Mouse (Mus musculus) liver, adult 2 months (tissue): ENCODE measurements at regions not wholly inside any gene's neighbourhood (a gene's known extent, or its start where the extent isn't known, plus 50 kb on each side); places are given as distances from the start of the nearest gene placed in this dataset.

Experiments
- DNase-seq: peaks from one replicate; pipeline ENCODE4 v3.0.0-alpha.2; 2011; ENCODE audit warnings: low read depth, low spot score; ENCODE audit errors: extremely low read depth
- H3K27ac ChIP-seq: fragments of 200-500 bp; replicated peaks from 2 replicates; pipeline ENCODE4 v1.5.1; 2012; ENCODE audit warnings: low read depth, mild to moderate bottlenecking, control low read depth, inconsistent platforms, low read length; ENCODE audit not compliant: insufficient read depth
- H3K27me3 ChIP-seq: fragments of 200-500 bp; 2 replicates; pipeline ENCODE4 v1.6.1; 2012; ENCODE audit warnings: mild to moderate bottlenecking, moderate library complexity, low read length, inconsistent platforms; ENCODE audit not compliant: control insufficient read depth, insufficient read depth
- H3K36me3 ChIP-seq: fragments of 200-500 bp; 2 replicates; pipeline ENCODE4 v1.6.1; 2012; ENCODE audit warnings: low read length, inconsistent platforms; ENCODE audit not compliant: control insufficient read depth, insufficient read depth
- H3K4me1 ChIP-seq: fragments of 200-500 bp; 2 replicates; pipeline ENCODE4 v1.6.1; 2011; ENCODE audit warnings: low read length; ENCODE audit not compliant: control insufficient read depth, insufficient read depth
- H3K4me3 ChIP-seq: fragments of 200-500 bp; 2 replicates; pipeline ENCODE4 v1.5.1; 2011; ENCODE audit warnings: low read depth, mild to moderate bottlenecking, control low read depth, low read length, moderate library complexity; ENCODE audit not compliant: insufficient read depth
- H3K79me2 ChIP-seq: fragments of 200-500 bp; 2 replicates; pipeline ENCODE4 v1.6.1; 2012; ENCODE audit warnings: inconsistent platforms, mild to moderate bottlenecking, low read length, moderate library complexity; ENCODE audit not compliant: control insufficient read depth, insufficient read depth
- H3K9ac ChIP-seq: fragments of 200-500 bp; 2 replicates; pipeline ENCODE4 v1.6.1; 2012; ENCODE audit warnings: low read depth, mild to moderate bottlenecking, control low read depth, inconsistent platforms, low read length
- CTCF ChIP-seq: fragments of 200-500 bp; IDR thresholded peaks from 2 replicates; pipeline ENCODE4 v1.5.1; 2011; ENCODE audit warnings: low read depth, low read length, control low read depth
- POLR2A ChIP-seq: fragments of 200-500 bp; IDR thresholded peaks from 2 replicates; pipeline ENCODE4 v1.6.1; 2011; ENCODE audit warnings: low read length, control low read depth; ENCODE audit not compliant: insufficient read depth; ENCODE audit errors: extremely low read depth
- WGBS: fragments of 180-500 bp; shearing (Covaris S2); methylation state at CpG from one replicate; pipeline ENCODE4 v1.1.7; 2018; 5-methylcytosine and 5-hydroxymethylcytosine counted together

DNA sequence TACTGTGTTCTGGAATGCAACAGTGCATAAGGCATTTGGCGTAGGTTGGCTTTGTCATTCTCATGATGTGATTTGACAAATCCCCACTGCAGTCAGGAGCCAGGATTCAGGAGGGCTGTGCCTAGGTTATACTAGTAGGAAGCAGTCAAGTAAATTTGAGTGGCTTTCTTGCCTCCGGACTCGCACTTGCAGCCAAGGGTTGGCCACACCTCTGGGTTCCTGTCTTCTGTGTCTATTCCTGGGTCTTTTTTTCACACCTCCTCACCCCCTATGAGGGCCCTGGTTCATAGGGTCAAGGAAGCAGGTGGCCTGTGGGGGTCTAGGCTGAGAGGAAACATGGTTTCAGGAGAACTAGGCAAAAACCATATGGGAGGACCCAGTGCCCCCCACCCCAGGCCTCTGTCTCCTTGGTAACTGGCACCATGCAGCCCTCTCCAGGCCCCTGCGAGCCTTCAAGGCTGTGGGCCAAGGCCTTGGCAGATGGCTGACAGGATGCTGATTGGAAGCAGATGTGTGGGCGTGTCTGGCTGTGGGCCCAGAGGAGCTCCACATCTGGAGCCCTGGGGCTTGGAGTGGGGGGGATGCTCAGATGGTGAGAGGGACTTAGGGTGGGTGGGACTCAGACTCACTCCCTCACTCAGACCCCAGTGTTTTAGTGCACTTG, 195.7 kb downstream of the Rgs3 start:
- no peak for TF ChIP-seq CTCF
- no peak for TF ChIP-seq POLR2A
- no peaks in the 10 kb centered on the region for H3K79me2 ChIP-seq
- no peaks in the 10 kb centered on the region for H3K27me3 ChIP-seq
- no peaks in the 10 kb centered on the region for H3K4me1 ChIP-seq
- no peak overlapping the region for H3K9ac ChIP-seq
- 69% methylated on average over 5 of the region's 5 CpGs for WGBS
- no peak for DNase-seq
- H3K4me3 ChIP-seq: no peak overlapping the region
- H3K27ac ChIP-seq: no peak overlapping the region
- H3K36me3 ChIP-seq: no peaks in the 10 kb centered on the region

DNA sequence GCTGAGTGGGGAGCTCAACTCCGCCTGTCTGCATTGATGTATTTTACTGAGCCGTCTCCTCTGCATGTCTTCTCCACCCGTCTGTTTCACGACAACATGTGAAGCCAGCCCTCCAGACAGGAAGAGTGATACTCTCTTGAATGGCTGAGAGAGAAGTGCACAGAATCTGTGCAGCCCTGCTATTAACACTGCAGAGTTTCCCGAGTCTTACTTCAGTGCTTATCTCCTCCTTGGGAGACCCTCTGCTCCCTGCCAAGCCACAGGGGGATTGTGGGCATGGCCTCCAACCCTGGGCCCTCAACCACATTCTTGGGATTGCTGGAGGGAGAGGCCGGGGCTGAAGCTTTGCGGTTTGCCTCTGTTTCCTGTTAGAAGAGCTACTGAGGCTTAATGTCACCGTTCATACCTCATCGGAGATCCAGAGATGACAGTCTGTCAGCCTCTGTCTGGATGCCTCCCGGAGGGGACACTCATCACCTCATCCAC, 197.1 kb downstream of the Rgs3 start:
- Histone ChIP-seq H3K9ac (no peak overlapping the region), H3K4me3 (no peak overlapping the region), H3K27me3 (no peaks in the 10 kb centered on the region), H3K4me1 (no peaks in the 10 kb centered on the region), H3K79me2 (no peaks in the 10 kb centered on the region), H3K27ac (no peak overlapping the region), H3K36me3 (no peaks in the 10 kb centered on the region)
- no peak for DNase-seq
- no peak for TF ChIP-seq CTCF
- 70% methylated on average over 10 of the region's 10 CpGs for WGBS

DNA sequence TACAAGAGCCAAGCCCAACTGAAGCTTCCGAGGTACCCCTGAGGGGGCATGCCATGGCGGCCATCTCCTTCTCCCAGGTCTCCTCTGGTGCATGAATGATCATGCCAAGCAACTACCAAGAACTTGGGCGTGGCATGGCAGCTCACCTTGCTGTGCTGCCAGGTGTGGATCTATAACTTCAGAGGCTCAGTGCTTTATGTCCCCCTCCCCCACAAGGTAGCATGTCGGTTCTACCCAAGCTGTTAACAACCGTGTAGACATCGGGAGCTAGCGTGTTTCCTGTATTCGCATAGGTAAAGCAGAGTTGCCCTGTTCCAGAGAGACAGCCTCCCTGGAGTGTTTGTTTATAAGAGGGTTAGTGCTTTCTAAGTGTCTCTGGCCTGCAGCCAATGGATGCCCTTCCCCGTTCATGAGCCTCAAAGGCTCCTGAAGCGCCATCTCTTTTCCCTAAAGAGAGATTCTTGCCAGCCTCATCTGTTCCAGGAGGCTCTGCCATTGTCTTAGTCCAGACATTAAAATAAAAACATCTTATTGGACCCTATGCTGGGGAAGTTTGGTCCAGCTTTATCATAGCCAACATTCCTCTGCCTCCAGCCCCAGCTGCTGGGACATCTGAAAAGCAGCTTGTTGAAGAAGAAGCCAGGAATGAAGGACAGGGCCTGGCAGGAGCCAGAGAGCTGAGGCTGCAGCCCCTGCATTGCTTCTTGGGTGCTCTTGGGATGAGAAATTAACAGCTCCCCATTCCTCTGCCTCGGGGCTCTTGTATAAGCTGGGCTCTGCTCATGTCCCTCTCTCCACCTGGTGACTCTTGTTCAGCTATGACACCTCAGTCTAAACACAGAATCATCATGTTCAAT, 201.3 kb downstream of the Rgs3 start:
- H3K4me3 ChIP-seq: no peak overlapping the region
- no peak for DNase-seq
- H3K27me3 ChIP-seq: no peaks in the 10 kb centered on the region
- H3K4me1 ChIP-seq: no peaks in the 10 kb centered on the region
- no peak overlapping the region for H3K27ac ChIP-seq
- no peak overlapping the region for H3K9ac ChIP-seq
- no peak for TF ChIP-seq POLR2A
- TF ChIP-seq CTCF: no peak
- WGBS: 81% methylated on average over 11 of the region's 11 CpGs
- H3K36me3 ChIP-seq: no peaks in the 10 kb centered on the region
- no peaks in the 10 kb centered on the region for H3K79me2 ChIP-seq

DNA sequence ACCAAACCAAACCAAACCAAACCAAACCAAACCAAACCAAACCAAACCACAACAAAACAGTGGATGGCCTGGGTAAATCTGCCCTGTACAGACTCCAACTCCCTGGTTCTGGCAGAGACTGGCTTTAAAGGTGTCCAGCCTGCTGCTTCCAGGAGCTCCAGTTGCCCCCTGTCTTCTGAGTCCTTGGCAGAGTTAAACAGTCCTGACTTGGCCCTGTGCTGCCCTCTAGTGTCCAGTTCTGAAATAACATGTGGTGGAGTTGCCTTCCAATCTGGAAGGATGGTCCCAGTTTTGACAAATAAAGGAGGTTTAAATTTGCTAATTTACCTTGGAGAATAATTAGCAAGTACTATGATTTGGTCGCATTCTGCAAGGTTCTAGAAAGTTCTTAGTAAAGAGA, 202.0 kb downstream of the Rgs3 start:
- TF ChIP-seq CTCF (peak; percentile 82), POLR2A (no peak)
- H3K4me3 ChIP-seq: no peak overlapping the region
- no peak overlapping the region for H3K9ac ChIP-seq
- H3K79me2 ChIP-seq: no peaks in the 10 kb centered on the region
- WGBS: 0% methylated on average over 1 of the region's 1 CpGs
- no peaks in the 10 kb centered on the region for H3K27me3 ChIP-seq
- H3K27ac ChIP-seq: no peak overlapping the region
- peak; percentile 41 for DNase-seq
- H3K4me1 ChIP-seq: no peaks in the 10 kb centered on the region
- H3K36me3 ChIP-seq: no peaks in the 10 kb centered on the region

DNA sequence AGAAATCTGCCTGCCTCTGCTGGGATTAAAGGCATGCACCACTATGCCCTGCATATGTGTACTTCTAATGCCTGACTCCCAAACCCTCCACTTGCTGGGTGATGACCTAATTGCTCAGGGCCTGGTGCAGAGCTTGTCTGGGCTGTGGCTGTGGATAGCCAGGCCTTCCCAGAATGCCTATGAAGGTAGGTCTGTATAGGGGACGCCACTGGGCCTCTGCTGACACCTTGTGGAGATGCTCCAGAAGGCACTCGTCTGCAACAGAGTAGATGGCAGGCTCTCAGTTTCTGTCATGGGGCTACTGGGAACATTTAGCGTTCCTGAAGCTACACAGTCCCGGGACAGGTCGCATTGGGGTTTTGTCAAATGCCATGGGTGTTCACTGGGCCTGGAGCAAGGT, 201.4 kb upstream of the Zfp618 start:
- 13% methylated on average over 5 of the region's 5 CpGs for WGBS

More for the DNA sequence above, 201.4 kb upstream of the Zfp618 start:
- peak; percentile 60 for DNase-seq
- TF ChIP-seq CTCF: peak; percentile 98
- TF ChIP-seq POLR2A: no peak
- Histone ChIP-seq H3K27ac (no peak overlapping the region), H3K36me3 (no peaks in the 10 kb centered on the region), H3K27me3 (no peaks in the 10 kb centered on the region), H3K79me2 (no peaks in the 10 kb centered on the region), H3K4me1 (no peaks in the 10 kb centered on the region), H3K9ac (no peak overlapping the region), H3K4me3 (no peak overlapping the region)
